Mouse (Mus musculus) heart, adult 8-10 months (tissue): ENCODE results near the gene Srgap1. TPM values are rescaled to one million over a fixed set of nuclear protein-coding genes. Genes with fewer than 3 reads are reported as not detected.

Experiments
- DNase-seq: peaks from one replicate; pipeline ENCODE4 v3.0.0; 2022; ENCODE audit warnings: low spot score
- total RNA-seq, 4 experiments: library from RNA; stranded (reverse); gene quantifications; 2 replicates each; pipeline ENCODE4 v1.2.4; 2022

Gene Srgap1
- total RNA-seq, 4 experiments from 2014 or later: 1.1 to 1.8 (median 1.5) TPM

GRCm38 (mm10) chr10:121830335-121831307 is 216.5 kb downstream of the Srgap1 start:
- no peak for DNase-seq

- no peak for DNase-seq
These were observed 217.3 kb downstream of the Srgap1 start for GRCm38 (mm10) chr10:121829800-121830303.

GRCm38 (mm10) chr10:121829034-121829433 is 218.1 kb downstream of the Srgap1 start:
- DNase-seq: no peak

GRCm38 (mm10) chr10:121822674-121823073 is 224.4 kb downstream of the Srgap1 start:
- no peak for DNase-seq

- no peak for DNase-seq
These were observed 226.3 kb downstream of the Srgap1 start for GRCm38 (mm10) chr10:121820846-121821245.

GRCm38 (mm10) chr10:121817983-121818382 is 229.1 kb downstream of the Srgap1 start:
- no peak for DNase-seq

- DNase-seq: no peak
These were observed 239.3 kb downstream of the Srgap1 start for GRCm38 (mm10) chr10:121807771-121808170.

GRCm38 (mm10) chr10:121806806-121807205 is 240.3 kb downstream of the Srgap1 start:
- DNase-seq: no peak

GRCm38 (mm10) chr10:121805933-121806341 is 241.2 kb downstream of the Srgap1 start:
- DNase-seq: no peak

- no peak for DNase-seq
These were observed 242.6 kb downstream of the Srgap1 start for GRCm38 (mm10) chr10:121804551-121804950.

GRCm38 (mm10) chr10:121800041-121800440 is 247.1 kb downstream of the Srgap1 start:
- DNase-seq: no peak

GRCm38 (mm10) chr10:121796027-121796802 is 250.9 kb downstream of the Srgap1 start:
- DNase-seq: peak; percentile 8

- DNase-seq: no peak
These were observed 252.6 kb downstream of the Srgap1 start for GRCm38 (mm10) chr10:121794486-121794885.

- DNase-seq: no peak
These were observed 254.5 kb downstream of the Srgap1 start for GRCm38 (mm10) chr10:121792661-121793060.

- no peak for DNase-seq
These were observed 257.0 kb downstream of the Srgap1 start for GRCm38 (mm10) chr10:121790078-121790477.

GRCm38 (mm10) chr10:121788536-121788935 is 258.6 kb downstream of the Srgap1 start:
- no peak for DNase-seq

- peak; percentile 21 for DNase-seq
These were observed 266.0 kb downstream of the Srgap1 start for GRCm38 (mm10) chr10:121781159-121781558.

- DNase-seq: no peak
These were observed 271.1 kb downstream of the Srgap1 start for GRCm38 (mm10) chr10:121775990-121776389.

GRCm38 (mm10) chr10:121773813-121774212 is 273.3 kb downstream of the Srgap1 start:
- DNase-seq: no peak

- DNase-seq: no peak
These were observed 276.2 kb downstream of the Srgap1 start for GRCm38 (mm10) chr10:121770624-121771577.

- DNase-seq: no peak
These were observed 277.4 kb downstream of the Srgap1 start for GRCm38 (mm10) chr10:121769711-121770110.
